Mouse (Mus musculus): ENCODE results near the gene Mbd6. TPM values are rescaled to one million over a fixed set of nuclear protein-coding genes. Genes with fewer than 3 reads are reported as not detected.
"Not testable (repeated sequence)": the region's sequence is repeated elsewhere in the genome, so short reads cannot be mapped to it uniquely, and the experiment has no call there.

Gene Mbd6
- polyA plus RNA-seq, 1 experiment from 2014 or later, result 11.6 TPM

DNA sequence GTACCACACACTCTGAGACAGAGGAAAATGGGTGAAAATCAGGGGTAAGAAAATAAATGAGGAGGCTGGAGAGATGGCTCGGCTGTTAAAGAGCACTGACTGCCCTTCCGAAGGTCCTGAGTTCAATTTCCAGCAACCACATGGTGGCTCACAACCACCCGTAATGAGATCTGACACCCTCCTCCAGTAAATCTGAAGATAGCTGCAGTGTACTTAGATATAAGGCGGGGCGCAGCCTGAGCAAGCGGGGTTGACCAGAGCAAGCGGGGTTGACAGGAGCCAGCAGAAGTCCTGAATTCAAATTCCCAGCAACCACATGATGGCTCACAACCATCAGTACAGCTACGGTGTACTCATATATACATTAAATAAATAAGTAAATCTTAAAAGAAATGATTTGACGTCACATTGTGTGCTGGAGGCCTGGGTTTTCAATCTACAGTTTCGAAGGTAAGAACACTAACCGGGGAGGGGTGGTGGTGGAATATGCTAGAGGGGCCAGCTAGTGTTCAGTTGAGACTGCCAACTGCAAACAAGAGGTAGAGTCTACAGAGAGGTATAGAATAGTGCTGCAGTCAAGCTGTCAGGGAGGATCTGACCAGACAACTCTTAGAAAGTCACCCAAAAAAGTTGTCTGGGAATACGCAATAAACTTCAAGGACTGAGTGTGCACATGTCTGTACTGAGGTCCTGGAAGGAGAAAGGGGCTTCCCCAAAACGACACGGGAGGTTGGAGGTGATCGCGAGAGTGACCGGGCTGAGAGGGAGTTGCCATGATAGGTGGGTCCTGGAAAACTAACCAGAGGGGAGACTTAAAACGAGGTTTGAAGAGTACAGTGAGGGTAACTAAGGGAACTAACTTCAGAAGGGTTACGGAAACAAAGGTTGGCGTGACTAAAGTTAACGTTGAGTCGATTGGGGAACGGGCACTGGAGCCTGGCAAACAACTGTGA, 22.0 kb upstream of the Mbd6 start:
- H3K4me3 ChIP-seq (replicated peaks; ENCODE audit: low read length), result peak overlapping the region; percentile 76
- peak overlapping the region; percentile 91 for H3K9ac ChIP-seq (ENCODE audit: low read length)
- 31% methylated on average over 23 of the region's 23 CpGs for WGBS
- peak; percentile 30; the same call in 1 of the 2 replicates for ATAC-seq (ENCODE audit: insufficient read depth, low FRiP score)
- H3K27ac ChIP-seq (ENCODE audit: low read length), result peak overlapping the region; percentile 66
- H3K4me1 ChIP-seq (ENCODE audit: control insufficient read depth, insufficient read depth, low read length), result peaks cover 10% of the 10 kb centered on the region; the same call in 1 of the 2 replicates
- H3K9me3 ChIP-seq (replicated peaks; ENCODE audit: control insufficient read depth, low read length), result no peaks in the 10 kb centered on the region
- peaks cover 17% of the 10 kb centered on the region; the same call in 1 of the 2 replicates for H3K36me3 ChIP-seq (ENCODE audit: control insufficient read depth, insufficient read depth, low read length)
- H3K27me3 ChIP-seq (ENCODE audit: control insufficient read depth, insufficient read depth, low read length), result no peaks in the 10 kb centered on the region
- peak overlapping the region; percentile 85 for H3K4me2 ChIP-seq (ENCODE audit: low read depth, low read length)

- peaks cover 10% of the 10 kb centered on the region; the same call in 1 of the 2 replicates for H3K4me1 ChIP-seq (ENCODE audit: control insufficient read depth, insufficient read depth, low read length)
- peaks cover 29% of the 10 kb centered on the region; the same call in 1 of the 2 replicates for H3K36me3 ChIP-seq (ENCODE audit: control insufficient read depth, insufficient read depth, low read length)
- H3K9me3 ChIP-seq (replicated peaks; ENCODE audit: control insufficient read depth, low read length); ATAC-seq (ENCODE audit: insufficient read depth, low FRiP score); H3K4me2 ChIP-seq (ENCODE audit: low read depth, low read length); H3K27ac ChIP-seq (ENCODE audit: low read length); H3K9ac ChIP-seq (ENCODE audit: low read length); H3K4me3 ChIP-seq (replicated peaks; ENCODE audit: low read length); H3K27me3 ChIP-seq (ENCODE audit: control insufficient read depth, insufficient read depth, low read length): not testable (repeated sequence)
- WGBS, result 85% methylated on average over 3 of the region's 3 CpGs
These were observed 20.3 kb upstream of the Mbd6 start for GRCm38 (mm10) chr10:127309167-127309566.

DNA sequence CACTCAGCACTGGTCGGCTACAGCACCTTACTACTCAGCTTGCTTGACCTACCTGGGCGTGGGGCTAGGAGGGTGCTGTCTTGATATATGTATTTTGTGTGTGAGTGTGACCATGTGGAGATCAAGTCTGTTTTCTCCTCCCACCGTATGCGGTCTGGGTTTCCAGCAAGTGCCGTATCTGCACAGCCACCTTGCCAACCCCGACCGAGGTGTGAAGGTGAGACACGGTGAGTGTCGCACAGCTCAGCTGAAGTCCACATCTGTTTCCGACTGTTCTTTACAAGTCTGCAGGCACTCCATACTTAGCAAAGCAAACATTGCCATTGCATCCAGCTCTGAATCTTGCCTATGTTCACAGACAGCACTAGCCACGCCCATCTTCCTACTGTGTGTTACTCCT, 14.3 kb upstream of the Mbd6 start:
- no peak overlapping the region for H3K4me2 ChIP-seq (ENCODE audit: low read depth, low read length)
- H3K4me1 ChIP-seq (ENCODE audit: control insufficient read depth, insufficient read depth, low read length), result no peaks in the 10 kb centered on the region
- peaks cover 25% of the 10 kb centered on the region; the same call in 1 of the 2 replicates for H3K36me3 ChIP-seq (ENCODE audit: control insufficient read depth, insufficient read depth, low read length)
- no peaks in the 10 kb centered on the region for H3K9me3 ChIP-seq (replicated peaks; ENCODE audit: control insufficient read depth, low read length)
- no peak overlapping the region for H3K9ac ChIP-seq (ENCODE audit: low read length)
- no peak for ATAC-seq (ENCODE audit: insufficient read depth, low FRiP score)
- no peaks in the 10 kb centered on the region for H3K27me3 ChIP-seq (ENCODE audit: control insufficient read depth, insufficient read depth, low read length)
- WGBS, result 91% methylated on average over 11 of the region's 11 CpGs
- H3K27ac ChIP-seq (ENCODE audit: low read length), result no peak overlapping the region
- H3K4me3 ChIP-seq (replicated peaks; ENCODE audit: low read length), result no peak overlapping the region

DNA sequence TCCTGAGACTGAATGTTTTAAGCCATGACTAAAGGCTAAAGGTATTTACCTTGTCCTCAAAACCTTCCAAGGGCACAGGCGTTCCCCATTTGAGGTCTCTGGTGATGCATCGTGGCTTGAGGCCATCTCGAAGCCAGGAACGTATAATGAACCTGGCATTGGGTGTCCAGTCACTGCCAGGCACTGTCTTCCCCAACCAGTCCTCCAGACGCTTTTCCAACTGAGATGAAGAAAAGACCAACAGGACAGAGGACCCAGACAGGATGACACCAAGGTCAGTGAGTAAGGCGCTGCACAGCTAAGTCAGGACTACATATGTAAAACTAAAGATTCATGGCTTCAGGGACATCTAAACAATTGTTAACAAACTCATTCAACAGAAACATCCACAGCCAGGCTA, 11.5 kb upstream of the Mbd6 start:
- Histone ChIP-seq H3K9ac (ENCODE audit: low read length) (no peak overlapping the region), H3K27me3 (ENCODE audit: control insufficient read depth, insufficient read depth, low read length) (no peaks in the 10 kb centered on the region), H3K36me3 (ENCODE audit: control insufficient read depth, insufficient read depth, low read length) (peaks cover 29% of the 10 kb centered on the region), H3K9me3 (replicated peaks; ENCODE audit: control insufficient read depth, low read length) (no peaks in the 10 kb centered on the region), H3K4me3 (replicated peaks; ENCODE audit: low read length) (no peak overlapping the region), H3K27ac (ENCODE audit: low read length) (no peak overlapping the region), H3K4me2 (ENCODE audit: low read depth, low read length) (no peak overlapping the region), H3K4me1 (ENCODE audit: control insufficient read depth, insufficient read depth, low read length) (no peaks in the 10 kb centered on the region)
- ATAC-seq (ENCODE audit: insufficient read depth, low FRiP score), result no peak
- 91% methylated on average over 6 of the region's 6 CpGs for WGBS

GRCm38 (mm10) chr10:127297015-127297871, 8.4 kb upstream of the Mbd6 start:
- Histone ChIP-seq H3K27ac (ENCODE audit: low read length) (no peak overlapping the region), H3K9ac (ENCODE audit: low read length) (no peak overlapping the region), H3K36me3 (ENCODE audit: control insufficient read depth, insufficient read depth, low read length) (peaks cover 31% of the 10 kb centered on the region), H3K4me3 (replicated peaks; ENCODE audit: low read length) (no peak overlapping the region), H3K4me1 (ENCODE audit: control insufficient read depth, insufficient read depth, low read length) (peaks cover 14% of the 10 kb centered on the region), H3K4me2 (ENCODE audit: low read depth, low read length) (no peak overlapping the region), H3K9me3 (replicated peaks; ENCODE audit: control insufficient read depth, low read length) (no peaks in the 10 kb centered on the region), H3K27me3 (ENCODE audit: control insufficient read depth, insufficient read depth, low read length) (no peaks in the 10 kb centered on the region)
- no peak for ATAC-seq (ENCODE audit: insufficient read depth, low FRiP score)
- 85% methylated on average over 16 of the region's 16 CpGs for WGBS

DNA sequence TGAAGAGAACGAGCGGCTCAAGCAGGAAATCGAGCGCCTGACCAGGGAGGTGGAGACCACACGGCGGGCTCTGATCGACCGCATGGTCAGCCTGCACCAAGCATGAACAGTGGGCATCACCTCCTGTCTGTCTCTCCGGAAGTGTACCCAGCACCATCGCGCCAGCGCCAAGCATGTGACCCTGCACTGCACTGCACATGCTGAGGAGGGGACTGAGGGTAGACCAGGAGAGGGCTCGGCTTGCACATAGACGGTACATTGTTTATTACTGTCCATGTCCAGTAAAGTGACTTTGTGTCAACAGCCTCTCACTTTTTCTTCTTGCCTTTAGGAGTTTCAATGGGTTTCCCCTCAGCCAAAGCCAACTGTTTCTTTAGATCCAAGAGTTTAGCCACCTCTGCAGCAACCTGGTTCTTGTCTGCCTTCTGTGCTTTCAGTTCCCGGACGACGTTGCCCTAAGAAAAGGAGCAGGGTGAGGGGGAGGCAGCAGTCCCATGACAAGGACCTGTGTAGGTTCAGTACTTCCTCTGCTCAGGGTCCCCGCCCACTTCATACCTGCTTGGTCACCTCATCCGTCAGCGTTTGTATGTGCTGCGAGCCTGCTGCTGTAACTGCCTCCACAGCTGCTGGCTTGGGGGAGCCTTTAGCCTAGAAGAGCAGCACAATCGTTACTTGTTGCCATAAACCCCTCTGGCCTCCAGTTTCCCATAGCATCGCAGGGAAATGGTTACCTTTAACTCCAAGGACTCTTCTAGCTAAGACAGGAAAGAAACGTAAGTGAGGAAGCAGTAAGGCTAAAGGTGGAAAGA, 7.4 kb upstream of the Mbd6 start:
- no peak overlapping the region for H3K27ac ChIP-seq (ENCODE audit: low read length)
- H3K9me3 ChIP-seq (replicated peaks; ENCODE audit: control insufficient read depth, low read length), result no peaks in the 10 kb centered on the region
- peaks cover 31% of the 10 kb centered on the region for H3K36me3 ChIP-seq (ENCODE audit: control insufficient read depth, insufficient read depth, low read length)
- no peak overlapping the region for H3K4me2 ChIP-seq (ENCODE audit: low read depth, low read length)
- WGBS, result 81% methylated on average over 24 of the region's 24 CpGs
- H3K27me3 ChIP-seq (ENCODE audit: control insufficient read depth, insufficient read depth, low read length), result no peaks in the 10 kb centered on the region
- peaks cover 23% of the 10 kb centered on the region for H3K4me1 ChIP-seq (ENCODE audit: control insufficient read depth, insufficient read depth, low read length)
- no peak for ATAC-seq (ENCODE audit: insufficient read depth, low FRiP score)
- no peak overlapping the region for H3K4me3 ChIP-seq (replicated peaks; ENCODE audit: low read length)
- H3K9ac ChIP-seq (ENCODE audit: low read length), result no peak overlapping the region

- no peak overlapping the region for H3K27ac ChIP-seq (ENCODE audit: low read length)
- peaks cover 25% of the 10 kb centered on the region for H3K4me1 ChIP-seq (ENCODE audit: control insufficient read depth, insufficient read depth, low read length)
- H3K4me3 ChIP-seq (replicated peaks; ENCODE audit: low read length), result no peak overlapping the region
- WGBS, result 92% methylated on average over 10 of the region's 10 CpGs
- H3K9ac ChIP-seq (ENCODE audit: low read length), result no peak overlapping the region
- no peak overlapping the region for H3K4me2 ChIP-seq (ENCODE audit: low read depth, low read length)
- no peaks in the 10 kb centered on the region for H3K9me3 ChIP-seq (replicated peaks; ENCODE audit: control insufficient read depth, low read length)
- peaks cover 29% of the 10 kb centered on the region for H3K36me3 ChIP-seq (ENCODE audit: control insufficient read depth, insufficient read depth, low read length)
- no peaks in the 10 kb centered on the region for H3K27me3 ChIP-seq (ENCODE audit: control insufficient read depth, insufficient read depth, low read length)
- no peak for ATAC-seq (ENCODE audit: insufficient read depth, low FRiP score)
These were observed 6.2 kb upstream of the Mbd6 start for GRCm38 (mm10) chr10:127294895-127295510.

GRCm38 (mm10) chr10:127293590-127294113, 4.8 kb upstream of the Mbd6 start:
- H3K4me1 ChIP-seq (ENCODE audit: control insufficient read depth, insufficient read depth, low read length), result peaks cover 29% of the 10 kb centered on the region
- ATAC-seq (ENCODE audit: insufficient read depth, low FRiP score), result no peak
- peaks cover 29% of the 10 kb centered on the region for H3K36me3 ChIP-seq (ENCODE audit: control insufficient read depth, insufficient read depth, low read length)
- no peaks in the 10 kb centered on the region for H3K27me3 ChIP-seq (ENCODE audit: control insufficient read depth, insufficient read depth, low read length)
- H3K4me2 ChIP-seq (ENCODE audit: low read depth, low read length), result no peak overlapping the region
- H3K27ac ChIP-seq (ENCODE audit: low read length), result no peak overlapping the region
- WGBS, result 88% methylated on average over 3 of the region's 3 CpGs
- H3K9ac ChIP-seq (ENCODE audit: low read length), result no peak overlapping the region
- no peaks in the 10 kb centered on the region for H3K9me3 ChIP-seq (replicated peaks; ENCODE audit: control insufficient read depth, low read length)
- no peak overlapping the region for H3K4me3 ChIP-seq (replicated peaks; ENCODE audit: low read length)

All from stomach, embryonic 16.5 days (tissue).